Mouse (Mus musculus) lung, postnatal 25 days (tissue): Measurements from ENCODE around the gene Pak3.
"Not testable (repeated sequence)": the region's sequence is repeated elsewhere in the genome, so short reads cannot be mapped to it uniquely, and the experiment has no call there.

Source experiments
- DNase-seq: peaks from one replicate; pipeline ENCODE4 v3.0.0; 2022; ENCODE audit warnings: low spot score

Pak3 gene

GRCm38 (mm10) chrX:143518168-143518901, at the start of gene Pak3:
Gene Pak3 (plus strand): TSS chrX:143518591.
- DNase-seq: no peak

- DNase-seq: peak; percentile 100
These were observed 35.5 kb upstream of the Pak3 start for GRCm38 (mm10) chrX:143482866-143483265.

- no peak for DNase-seq
These were observed 17.2 kb upstream of the Pak3 start for GRCm38 (mm10) chrX:143501053-143501695.

GRCm38 (mm10) chrX:143501776-143502365, 16.5 kb upstream of the Pak3 start:
- no peak for DNase-seq

GRCm38 (mm10) chrX:143518917-143519316, 526 bp downstream of the Pak3 start:
- no peak for DNase-seq

- not testable (repeated sequence) for DNase-seq
These were observed 1.1 kb downstream of the Pak3 start for GRCm38 (mm10) chrX:143519454-143519853.

- DNase-seq: no peak
These were observed 1.8 kb downstream of the Pak3 start for GRCm38 (mm10) chrX:143520195-143520594.

- no peak for DNase-seq
These were observed 13.9 kb downstream of the Pak3 start for GRCm38 (mm10) chrX:143532331-143532730.

- DNase-seq: no peak
These were observed 15.2 kb downstream of the Pak3 start for GRCm38 (mm10) chrX:143533574-143533973.

GRCm38 (mm10) chrX:143542756-143543155, 24.4 kb downstream of the Pak3 start:
- DNase-seq: no peak

GRCm38 (mm10) chrX:143543186-143543793, 24.9 kb downstream of the Pak3 start:
- no peak for DNase-seq

GRCm38 (mm10) chrX:143573691-143574090, 55.3 kb downstream of the Pak3 start:
- no peak for DNase-seq

- DNase-seq: peak; percentile 1
These were observed 61.5 kb downstream of the Pak3 start for GRCm38 (mm10) chrX:143579925-143580324.

GRCm38 (mm10) chrX:143580458-143580959, 62.1 kb downstream of the Pak3 start:
- no peak for DNase-seq

GRCm38 (mm10) chrX:143606877-143607449, 88.6 kb downstream of the Pak3 start:
- DNase-seq: no peak

GRCm38 (mm10) chrX:143618734-143619133, 100.3 kb downstream of the Pak3 start:
- DNase-seq: no peak

GRCm38 (mm10) chrX:143627767-143628166, 109.4 kb downstream of the Pak3 start:
- DNase-seq: no peak

- DNase-seq: no peak
These were observed 125.5 kb downstream of the Pak3 start for GRCm38 (mm10) chrX:143643936-143644335.

GRCm38 (mm10) chrX:143644807-143645206, 126.4 kb downstream of the Pak3 start:
- DNase-seq: no peak

- no peak for DNase-seq
These were observed 136.2 kb downstream of the Pak3 start for GRCm38 (mm10) chrX:143654308-143655176.

- no peak for DNase-seq
These were observed 136.7 kb downstream of the Pak3 start for GRCm38 (mm10) chrX:143655177-143655492.
